Mouse (Mus musculus): ENCODE results near the gene Bex4. TPM values are rescaled to one million over a fixed set of nuclear protein-coding genes. Genes with fewer than 3 reads are reported as not detected.
"Not testable (repeated sequence)": the region's sequence is repeated elsewhere in the genome, so short reads cannot be mapped to it uniquely, and the experiment has no call there.

Bex4 gene
- polyA plus RNA-seq, 1 experiment, result not detected

GRCm38 (mm10) chrX:136127038-136127743 lies 11.6 kb upstream of the Bex4 start:
- 68% methylated on average over 8 of the region's 8 CpGs for WGBS
- TF ChIP-seq POLR2A (IDR thresholded peaks at IDR 0.05; ENCODE audit: insufficient read depth, low read depth, low read length) (no peak), CTCF (IDR thresholded peaks at IDR 0.05; ENCODE audit: insufficient read depth, low read depth, low read length) (no peak)
- no peak overlapping the region for H3K27ac ChIP-seq (ENCODE audit: insufficient read depth, low read depth, low read length)
- H3K4me3 ChIP-seq (ENCODE audit: insufficient read depth, low read depth, low read length), result no peak overlapping the region
- no peaks in the 10 kb centered on the region for H3K4me1 ChIP-seq (ENCODE audit: control insufficient read depth, insufficient read depth, low read length)

DNA sequence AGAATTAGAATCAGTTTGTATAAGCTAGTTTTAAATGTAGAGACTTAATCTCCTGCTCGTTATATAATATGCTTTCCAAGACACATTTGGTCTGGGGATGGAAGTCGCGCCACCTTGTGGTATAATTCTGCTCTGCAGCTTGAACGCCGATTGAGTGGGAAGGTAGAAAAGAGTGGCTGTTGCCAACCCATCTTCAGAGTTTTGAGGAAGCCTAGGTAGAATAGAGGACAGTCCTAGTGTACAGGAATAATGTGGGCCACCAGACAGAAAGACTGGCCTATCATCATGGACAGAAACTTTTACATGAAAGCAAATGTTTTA lies 11.1 kb upstream of the Bex4 start:
- TF ChIP-seq POLR2A (IDR thresholded peaks at IDR 0.05; ENCODE audit: insufficient read depth, low read depth, low read length), result no peak
- TF ChIP-seq CTCF (IDR thresholded peaks at IDR 0.05; ENCODE audit: insufficient read depth, low read depth, low read length), result no peak
- Histone ChIP-seq H3K4me1 (ENCODE audit: control insufficient read depth, insufficient read depth, low read length) (no peaks in the 10 kb centered on the region), H3K4me3 (ENCODE audit: insufficient read depth, low read depth, low read length) (no peak overlapping the region), H3K27ac (ENCODE audit: insufficient read depth, low read depth, low read length) (no peak overlapping the region)
- WGBS, result 9% methylated on average over 5 of the region's 5 CpGs

DNA sequence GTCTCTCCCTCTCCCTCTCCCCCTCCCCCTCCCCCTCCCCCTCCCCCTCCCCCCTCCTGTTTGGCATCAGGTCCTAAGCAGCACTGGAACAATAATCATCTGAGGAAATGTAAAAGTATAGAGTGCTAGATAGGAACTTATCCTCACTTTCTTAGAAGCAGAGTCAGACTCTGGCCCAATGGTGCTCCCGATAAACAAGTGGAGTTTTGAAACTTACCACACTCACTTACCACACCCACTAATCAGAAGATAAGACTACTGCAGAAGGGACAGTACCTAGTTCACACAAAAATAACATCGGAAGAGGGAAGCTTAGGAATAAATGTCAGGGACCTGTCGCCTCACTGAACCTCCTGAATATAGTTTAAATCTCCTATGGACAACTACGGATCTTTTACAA lies 3.2 kb upstream of the Bex4 start:
- 85% methylated on average over 4 of the region's 4 CpGs for WGBS
- H3K27ac ChIP-seq (ENCODE audit: insufficient read depth, low read depth, low read length), result no peak overlapping the region
- no peak overlapping the region for H3K4me3 ChIP-seq (ENCODE audit: insufficient read depth, low read depth, low read length)
- H3K4me1 ChIP-seq (ENCODE audit: control insufficient read depth, insufficient read depth, low read length), result no peaks in the 10 kb centered on the region
- no peak for TF ChIP-seq CTCF (IDR thresholded peaks at IDR 0.05; ENCODE audit: insufficient read depth, low read depth, low read length)
- no peak for TF ChIP-seq POLR2A (IDR thresholded peaks at IDR 0.05; ENCODE audit: insufficient read depth, low read depth, low read length)

GRCm38 (mm10) chrX:136139640-136140004 lies 826 bp downstream of the Bex4 start:
- H3K4me3 ChIP-seq (ENCODE audit: insufficient read depth, low read depth, low read length), result peak overlapping the region; percentile 51
- not testable (repeated sequence) for H3K4me1 ChIP-seq (ENCODE audit: control insufficient read depth, insufficient read depth, low read length); H3K27ac ChIP-seq (ENCODE audit: insufficient read depth, low read depth, low read length)
- WGBS, result 47% methylated on average over 5 of the region's 5 CpGs

DNA sequence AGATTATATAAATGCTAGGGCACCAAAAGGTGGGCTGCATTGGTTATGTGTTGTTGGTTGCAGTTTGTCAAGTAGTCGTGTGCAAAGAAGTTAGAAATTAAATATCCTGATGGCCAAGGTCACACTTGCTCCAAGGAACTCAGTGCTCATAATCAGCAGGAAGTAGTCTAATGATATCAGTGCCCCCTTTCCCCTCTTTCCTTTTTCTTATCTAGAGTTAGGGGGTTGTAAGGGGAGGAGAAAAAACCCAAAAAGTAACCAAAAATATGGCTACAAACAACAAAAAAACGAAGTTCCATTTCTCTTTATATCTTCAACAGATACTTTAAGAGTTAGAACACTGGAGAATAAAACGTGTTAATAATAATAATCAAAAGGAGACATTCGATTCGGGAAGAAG lies 2.6 kb downstream of the Bex4 start:
- Histone ChIP-seq H3K27ac (ENCODE audit: insufficient read depth, low read depth, low read length) (no peak overlapping the region), H3K4me1 (ENCODE audit: control insufficient read depth, insufficient read depth, low read length) (no peaks in the 10 kb centered on the region), H3K4me3 (ENCODE audit: insufficient read depth, low read depth, low read length) (no peak overlapping the region)
- WGBS, result 78% methylated on average over 5 of the region's 5 CpGs
- TF ChIP-seq CTCF (IDR thresholded peaks at IDR 0.05; ENCODE audit: insufficient read depth, low read depth, low read length) (no peak), POLR2A (IDR thresholded peaks at IDR 0.05; ENCODE audit: insufficient read depth, low read depth, low read length) (no peak)

GRCm38 (mm10) chrX:136143711-136144110 lies 4.9 kb downstream of the Bex4 start:
- TF ChIP-seq POLR2A (IDR thresholded peaks at IDR 0.05; ENCODE audit: insufficient read depth, low read depth, low read length) (no peak), CTCF (IDR thresholded peaks at IDR 0.05; ENCODE audit: insufficient read depth, low read depth, low read length) (no peak)
- Histone ChIP-seq H3K4me3 (ENCODE audit: insufficient read depth, low read depth, low read length) (no peak overlapping the region), H3K4me1 (ENCODE audit: control insufficient read depth, insufficient read depth, low read length) (no peaks in the 10 kb centered on the region), H3K27ac (ENCODE audit: insufficient read depth, low read depth, low read length) (no peak overlapping the region)
- 85% methylated on average over 2 of the region's 2 CpGs for WGBS

GRCm38 (mm10) chrX:136144195-136144594 lies 5.4 kb downstream of the Bex4 start:
- TF ChIP-seq CTCF (IDR thresholded peaks at IDR 0.05; ENCODE audit: insufficient read depth, low read depth, low read length) (no peak), POLR2A (IDR thresholded peaks at IDR 0.05; ENCODE audit: insufficient read depth, low read depth, low read length) (no peak)
- 79% methylated on average over 7 of the region's 7 CpGs for WGBS

GRCm38 (mm10) chrX:136170625-136171024 lies 31.8 kb downstream of the Bex4 start:
- Histone ChIP-seq H3K27ac (ENCODE audit: insufficient read depth, low read depth, low read length) (no peak overlapping the region), H3K4me3 (ENCODE audit: insufficient read depth, low read depth, low read length) (no peak overlapping the region), H3K4me1 (ENCODE audit: control insufficient read depth, insufficient read depth, low read length) (no peaks in the 10 kb centered on the region)
- WGBS, result 55% methylated on average over 10 of the region's 10 CpGs
- no peak for TF ChIP-seq CTCF (IDR thresholded peaks at IDR 0.05; ENCODE audit: insufficient read depth, low read depth, low read length)
- TF ChIP-seq POLR2A (IDR thresholded peaks at IDR 0.05; ENCODE audit: insufficient read depth, low read depth, low read length), result no peak

More at GRCm38 (mm10) chrX:136144195-136144594, 5.4 kb downstream of the Bex4 start:
- Histone ChIP-seq H3K27ac (ENCODE audit: insufficient read depth, low read depth, low read length) (no peak overlapping the region), H3K4me1 (ENCODE audit: control insufficient read depth, insufficient read depth, low read length) (no peaks in the 10 kb centered on the region), H3K4me3 (ENCODE audit: insufficient read depth, low read depth, low read length) (no peak overlapping the region)

- H3K4me1 ChIP-seq (ENCODE audit: control insufficient read depth, insufficient read depth, low read length), result no peaks in the 10 kb centered on the region
- peak overlapping the region; percentile 73 for H3K4me3 ChIP-seq (ENCODE audit: insufficient read depth, low read depth, low read length)
- TF ChIP-seq CTCF (IDR thresholded peaks at IDR 0.05; ENCODE audit: insufficient read depth, low read depth, low read length) (no peak), POLR2A (IDR thresholded peaks at IDR 0.05; ENCODE audit: insufficient read depth, low read depth, low read length) (no peak)
- WGBS, result 15% methylated on average over 24 of the region's 24 CpGs
- peak overlapping the region; percentile 83 for H3K27ac ChIP-seq (ENCODE audit: insufficient read depth, low read depth, low read length)
These were observed 32.7 kb downstream of the Bex4 start for GRCm38 (mm10) chrX:136171189-136172117.

All from olfactory bulb, adult 2 months (tissue).